Mouse (Mus musculus) MEL (cell line): ENCODE measurements around the gene Mbnl1. TPM values are rescaled to one million over a fixed set of nuclear protein-coding genes. Genes with fewer than 3 reads are reported as not detected.

ENCODE experiments used
- DNase-seq: peaks from one replicate; pipeline ENCODE4 v3.0.0; 2011; ENCODE audit warnings: low read depth, low spot score
- H3K27ac ChIP-seq: 2 replicates; pipeline ENCODE4 v1.5.1; 2012; ENCODE audit warnings: low read depth, mild to moderate bottlenecking, control low read depth, low read length, moderate library complexity; ENCODE audit not compliant: control insufficient read depth
- H3K27me3 ChIP-seq, 2 experiments: fragments of 150-350 bp in 1 of 2; sonication (generic) in 1 of 2; 2 replicates each; pipeline ENCODE4 v1.6.1; 2012; ENCODE audit warnings: low read length in 2 of 2, mild to moderate bottlenecking in 2 of 2, improper control_type of control experiment in 1 of 2, moderate library complexity in 1 of 2; ENCODE audit not compliant: insufficient read depth in 2 of 2, control insufficient read depth in 1 of 2
- H3K36me3 ChIP-seq, 2 experiments: 2 replicates each; pipeline ENCODE4 v1.6.1; 2012 to 2014; ENCODE audit warnings: low read length in 2 of 2, improper control_type of control experiment in 1 of 2, inconsistent platforms in 1 of 2, mild to moderate bottlenecking in 1 of 2; ENCODE audit not compliant: insufficient read depth in 2 of 2, control insufficient read depth in 1 of 2
- H3K4me1 ChIP-seq, 2 experiments: fragments of 150-350 bp in 1 of 2; sonication (generic) in 1 of 2; 2 replicates each; pipeline ENCODE4 v1.6.1; 2012; ENCODE audit warnings: low read length in 2 of 2, improper control_type of control experiment in 1 of 2, mild to moderate bottlenecking in 1 of 2; ENCODE audit not compliant: insufficient read depth in 2 of 2, control insufficient read depth in 1 of 2
- H3K4me3 ChIP-seq, 2 experiments: fragments of 150-350 bp in 1 of 2; sonication (generic) in 1 of 2; 2 replicates each; pipeline ENCODE4 v1.5.1; 2012; ENCODE audit warnings: low read depth in 2 of 2, low read length in 2 of 2, mild to moderate bottlenecking in 2 of 2, moderate library complexity in 2 of 2, control low read depth in 1 of 2, improper control_type of control experiment in 1 of 2; ENCODE audit not compliant: control insufficient read depth in 1 of 2, insufficient read depth in 1 of 2
- H3K79me2 ChIP-seq: 2 replicates; pipeline ENCODE4 v1.6.1; 2012; ENCODE audit warnings: mild to moderate bottlenecking, low read length, moderate library complexity; ENCODE audit not compliant: control insufficient read depth, poor library complexity, insufficient read depth
- H3K9ac ChIP-seq: 2 replicates; pipeline ENCODE4 v1.6.1; 2012; ENCODE audit warnings: low read depth, mild to moderate bottlenecking, control low read depth, low read length, moderate library complexity; ENCODE audit not compliant: control insufficient read depth, poor library complexity, severe bottlenecking
- H3K9me3 ChIP-seq: fragments of 150-350 bp; sonication (generic); replicated peaks from 2 replicates; pipeline ENCODE4 v1.6.1; 2012; ENCODE audit warnings: mild to moderate bottlenecking, low read length, improper control_type of control experiment, moderate library complexity; ENCODE audit not compliant: insufficient read depth
- BHLHE40 ChIP-seq: IDR thresholded peaks from 2 replicates; pipeline ENCODE4 v1.6.1; 2012; ENCODE audit warnings: low read depth, mild to moderate bottlenecking, inconsistent platforms, low read length, improper control_type of control experiment, borderline replicate concordance
- CHD1 ChIP-seq: IDR thresholded peaks from 2 replicates; pipeline ENCODE4 v1.6.1; 2012; ENCODE audit warnings: low read depth, mild to moderate bottlenecking, inconsistent platforms, low read length, improper control_type of control experiment
- CHD2 ChIP-seq: IDR thresholded peaks from 2 replicates; pipeline ENCODE4 v1.6.1; 2011; ENCODE audit warnings: low read length, improper control_type of control experiment
- E2F4 ChIP-seq: IDR thresholded peaks from 2 replicates; pipeline ENCODE4 v1.6.1; 2011; ENCODE audit warnings: low read depth, low read length, improper control_type of control experiment, borderline replicate concordance
- ELF1 ChIP-seq: IDR thresholded peaks from 2 replicates; pipeline ENCODE4 v1.6.1; 2014; ENCODE audit warnings: low read depth, mild to moderate bottlenecking, inconsistent platforms, low read length, improper control_type of control experiment, moderate library complexity
- GATA1 ChIP-seq: IDR thresholded peaks from 2 replicates; pipeline ENCODE4 v1.6.1; 2011; ENCODE audit warnings: low read depth, low read length, improper control_type of control experiment
- MAFK ChIP-seq: IDR thresholded peaks from 2 replicates; pipeline ENCODE4 v1.6.1; 2011; ENCODE audit warnings: low read depth, mild to moderate bottlenecking, low read length, improper control_type of control experiment, borderline replicate concordance
- MAX ChIP-seq: IDR thresholded peaks from 2 replicates; pipeline ENCODE4 v1.6.1; 2011; ENCODE audit warnings: low read length, improper control_type of control experiment
- MAZ ChIP-seq: IDR thresholded peaks from 2 replicates; pipeline ENCODE4 v1.6.1; 2012; ENCODE audit warnings: low read depth, mild to moderate bottlenecking, inconsistent platforms, low read length, improper control_type of control experiment
- MXI1 ChIP-seq: IDR thresholded peaks from 2 replicates; pipeline ENCODE4 v1.6.1; 2011; ENCODE audit warnings: mild to moderate bottlenecking, low read depth, low read length, improper control_type of control experiment
- NELFE ChIP-seq: IDR thresholded peaks from 2 replicates; pipeline ENCODE4 v1.6.1; 2011; ENCODE audit warnings: low read depth, low read length, improper control_type of control experiment
- POLR2AphosphoS2 ChIP-seq: IDR thresholded peaks from 2 replicates; pipeline ENCODE4 v1.6.1; 2011; ENCODE audit warnings: low read length, improper control_type of control experiment
- POLR2AphosphoS5 ChIP-seq: IDR thresholded peaks from 2 replicates; pipeline ENCODE4 v1.6.1; 2012; ENCODE audit warnings: low read depth, borderline replicate concordance, mild to moderate bottlenecking, inconsistent platforms, low read length, moderate library complexity, mixed read lengths
- SIN3A ChIP-seq: IDR thresholded peaks from 2 replicates; pipeline ENCODE4 v1.6.1; 2012; ENCODE audit warnings: low read length, improper control_type of control experiment, inconsistent platforms
- SMC3 ChIP-seq: IDR thresholded peaks from 2 replicates; pipeline ENCODE4 v1.6.1; 2011; ENCODE audit warnings: low read depth, low read length, improper control_type of control experiment
- TAL1 ChIP-seq: IDR thresholded peaks from 2 replicates; pipeline ENCODE4 v1.6.1; 2012; ENCODE audit warnings: mild to moderate bottlenecking, inconsistent platforms, low read length, moderate library complexity, mixed read lengths
- TBP ChIP-seq: IDR thresholded peaks from 2 replicates; pipeline ENCODE4 v1.8.0; 2011; ENCODE audit warnings: low read depth, low read length, improper control_type of control experiment
- TCF12 ChIP-seq: IDR thresholded peaks from 2 replicates; pipeline ENCODE4 v1.6.1; 2014; ENCODE audit warnings: low read depth, mild to moderate bottlenecking, inconsistent platforms, low read length, improper control_type of control experiment, moderate library complexity
- UBTF ChIP-seq: IDR thresholded peaks from 2 replicates; pipeline ENCODE4 v1.6.1; 2012; ENCODE audit warnings: low read depth, mild to moderate bottlenecking, inconsistent platforms, low read length, improper control_type of control experiment, moderate library complexity, borderline replicate concordance; ENCODE audit not compliant: insufficient read depth
- USF1 ChIP-seq: IDR thresholded peaks from 2 replicates; pipeline ENCODE4 v1.6.1; 2014; ENCODE audit warnings: low read depth, mild to moderate bottlenecking, inconsistent platforms, low read length, improper control_type of control experiment, moderate library complexity
- ZC3H11A ChIP-seq: IDR thresholded peaks from 2 replicates; pipeline ENCODE4 v1.6.1; 2012; ENCODE audit warnings: low read depth, mild to moderate bottlenecking, inconsistent platforms, low read length, improper control_type of control experiment
- ZKSCAN1 ChIP-seq: IDR thresholded peaks from 2 replicates; pipeline ENCODE4 v1.6.1; 2012; ENCODE audit warnings: low read depth, mild to moderate bottlenecking, inconsistent platforms, low read length, improper control_type of control experiment, moderate library complexity
- ZNF384 ChIP-seq: IDR thresholded peaks from 2 replicates; pipeline ENCODE4 v1.6.1; 2012; ENCODE audit warnings: low read depth, mild to moderate bottlenecking, inconsistent platforms, low read length, improper control_type of control experiment
- polyA plus RNA-seq, 2 experiments: library from polyadenylated mRNA; stranded (reverse) in 1 of 2; unstranded in 1 of 2; fragments of >175 nt in 1 of 2; fragments of >200 nt in 1 of 2; gene quantifications; 2 replicates each; pipeline versions ENCODE4 v1.2.1 to v1.2.4; 2012; ENCODE audit warnings: low replicate concordance in 2 of 2, low read depth in 1 of 2; ENCODE audit not compliant: insufficient read length in 2 of 2, insufficient read depth in 1 of 2, missing spikeins in 1 of 2
- total RNA-seq: library from RNA; depleted of rRNA; stranded (reverse); fragments of 300-350 nt; gene quantifications from 2 replicates; pipeline ENCODE4 v1.2.3, GENCODE M21; 2012

Gene Mbnl1
- total and polyA plus RNA-seq, 3 experiments: 250 to 371 (median 341) TPM

DNA sequence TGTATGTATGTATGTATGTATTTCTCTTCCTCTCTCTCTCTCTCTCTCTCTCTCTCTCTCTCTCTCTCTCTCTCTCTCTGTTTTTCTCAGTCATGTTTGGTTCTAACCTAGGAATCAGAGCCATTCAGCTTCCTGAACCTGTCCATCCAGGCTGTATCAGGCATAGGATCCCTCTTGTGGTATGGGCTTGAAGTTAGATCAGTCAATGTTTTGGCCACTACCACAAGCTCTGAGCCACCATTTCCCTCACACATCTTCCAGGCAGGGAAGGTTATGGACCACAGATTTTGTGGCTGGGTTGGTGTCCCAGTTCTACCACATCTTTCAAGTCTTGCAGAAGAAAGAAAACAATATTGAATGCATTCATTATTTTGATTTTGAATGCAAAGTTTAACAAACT lies 35.4 kb upstream of the Mbnl1 start:
- no peak overlapping the region for H3K27ac ChIP-seq

DNA sequence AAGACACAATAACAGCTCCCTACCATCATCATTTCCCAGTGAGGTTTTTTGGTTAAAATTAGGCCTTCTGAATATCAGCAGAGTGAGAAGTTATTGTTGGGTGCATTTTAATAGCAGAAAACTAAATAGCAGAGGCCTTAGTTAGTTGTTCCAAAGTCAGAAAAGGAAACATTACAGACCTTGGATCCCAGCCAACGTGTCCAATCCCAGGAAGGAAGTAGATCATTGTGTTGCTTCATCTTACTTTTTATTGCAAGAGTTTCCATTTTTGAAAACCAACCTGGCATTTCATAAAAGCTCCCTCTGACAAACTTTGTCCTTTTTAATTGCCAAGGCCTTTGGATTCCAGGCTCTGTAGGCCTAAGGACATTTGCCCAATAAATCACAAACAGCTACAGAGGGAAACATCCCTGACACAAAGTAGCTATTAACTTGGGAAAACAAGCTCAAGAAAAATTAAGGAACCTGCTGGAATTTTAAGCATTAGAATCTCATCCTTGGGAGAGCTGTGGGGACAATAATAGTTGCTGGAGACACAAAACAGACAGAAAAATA lies 34.9 kb upstream of the Mbnl1 start:
- H3K9me3 ChIP-seq: no peaks in the 10 kb centered on the region
- no peak overlapping the region for H3K27ac ChIP-seq
- TF ChIP-seq E2F4: no peak
- TF ChIP-seq NELFE: no peak
- no peaks in the 10 kb centered on the region for H3K27me3 ChIP-seq
- peaks cover 0 to 3% of the 10 kb centered on the region in 2 experiments; a peak in 2 of 4 replicates for H3K4me1 ChIP-seq
- H3K9ac ChIP-seq: no peak overlapping the region
- peaks cover 0 to 5% of the 10 kb centered on the region in 2 experiments; a peak in 2 of 4 replicates for H3K36me3 ChIP-seq
- DNase-seq: peak; percentile 46
- no peak overlapping the region for H3K4me3 ChIP-seq
- H3K79me2 ChIP-seq: no peaks in the 10 kb centered on the region

More for the DNA sequence above, 35.4 kb upstream of the Mbnl1 start:
- peaks cover 0 to 5% of the 10 kb centered on the region in 2 experiments; a peak in 2 of 4 replicates for H3K36me3 ChIP-seq
- no peak for DNase-seq
- no peak overlapping the region for H3K9ac ChIP-seq
- no peaks in the 10 kb centered on the region for H3K27me3 ChIP-seq
- TF ChIP-seq MAX (no peak), BHLHE40 (no peak), GATA1 (no peak), CHD1 (no peak), UBTF (no peak), NELFE (no peak), E2F4 (no peak)
- no peak overlapping the region for H3K4me3 ChIP-seq
- no peaks in the 10 kb centered on the region for H3K79me2 ChIP-seq
- no peaks in the 10 kb centered on the region for H3K9me3 ChIP-seq
- H3K4me1 ChIP-seq: peaks cover 0 to 3% of the 10 kb centered on the region in 2 experiments; a peak in 2 of 4 replicates

- Histone ChIP-seq H3K4me1 (peaks cover 0 to 3% of the 10 kb centered on the region in 2 experiments; a peak in 2 of 4 replicates), H3K27me3 (no peaks in the 10 kb centered on the region), H3K79me2 (no peaks in the 10 kb centered on the region), H3K4me3 (no peak overlapping the region), H3K27ac (no peak overlapping the region), H3K36me3 (peaks cover 0 to 5% of the 10 kb centered on the region in 2 experiments; a peak in 2 of 4 replicates), H3K9me3 (no peaks in the 10 kb centered on the region), H3K9ac (no peak overlapping the region)
- TF ChIP-seq TCF12 (no peak), CHD1 (no peak), TAL1 (no peak), POLR2AphosphoS5 (no peak), TBP (no peak), CHD2 (no peak), USF1 (no peak), GATA1 (no peak), ELF1 (no peak), SMC3 (no peak), UBTF (no peak), POLR2AphosphoS2 (no peak), MAZ (no peak), MAFK (no peak), ZNF384 (no peak), SIN3A (no peak), ZC3H11A (no peak), MXI1 (no peak), ZKSCAN1 (no peak)
- DNase-seq: no peak
Measured at GRCm38 (mm10) chr3:60438715-60439114, 33.9 kb upstream of the Mbnl1 start.
